Mouse (Mus musculus) C2C12 (cell line): ENCODE results near the gene Nfatc2ip.

Source experiments
- CTCF ChIP-seq: IDR thresholded peaks from one replicate; pipeline ENCODE4 v1.5.1; 2011; ENCODE audit not compliant: control insufficient read depth, insufficient read depth, insufficient read length
- MAX ChIP-seq: IDR thresholded peaks from one replicate; pipeline ENCODE4 v1.6.1; 2011; ENCODE audit warnings: mild to moderate bottlenecking, control low read depth
- MYOG ChIP-seq: IDR thresholded peaks from one replicate; pipeline ENCODE4 v1.6.1; 2011; ENCODE audit not compliant: control insufficient read depth, insufficient read length; ENCODE audit errors: extremely low read depth

GRCm38 (mm10) chr7:126355847-126356597 lies 40.5 kb downstream of the Nfatc2ip start:
- TF ChIP-seq CTCF: no peak
- no peak for TF ChIP-seq MAX
- TF ChIP-seq MYOG: no peak
